Mouse (Mus musculus): ENCODE measurements around the gene Six2. TPM values are rescaled to one million over a fixed set of nuclear protein-coding genes. Genes with fewer than 3 reads are reported as not detected.
A peak's percentile ranks its signal among the peaks of the same experiment; 100 is the strongest.

Gene Six2
- total RNA-seq, 1 experiment from 2014 or later, result not detected

GRCm38 (mm10) chr17:85681741-85682140 lies 6.3 kb downstream of the Six2 start:
- no peak for ATAC-seq (replicated peaks in 1 of 2; ENCODE audit: insufficient read depth in 1 of 2, low FRiP score in 2 of 2, low TSS enrichment in 1 of 2, low read depth in 1 of 2, poor library complexity in 2 of 2, severe bottlenecking in 2 of 2)

GRCm38 (mm10) chr17:85680851-85681550 lies 7.1 kb downstream of the Six2 start:
- ATAC-seq (replicated peaks in 1 of 2; ENCODE audit: insufficient read depth in 1 of 2, low FRiP score in 2 of 2, low TSS enrichment in 1 of 2, low read depth in 1 of 2, poor library complexity in 2 of 2, severe bottlenecking in 2 of 2), result no peak; a peak in 1 of 4 replicates

GRCm38 (mm10) chr17:85680116-85680850 lies 7.8 kb downstream of the Six2 start:
- 0 out of 4 replicates have a peak, but pooled peaks have one; percentile 14 for ATAC-seq (replicated peaks in 1 of 2; ENCODE audit: insufficient read depth in 1 of 2, low FRiP score in 2 of 2, low TSS enrichment in 1 of 2, low read depth in 1 of 2, poor library complexity in 2 of 2, severe bottlenecking in 2 of 2)

- peak in 1 of 2 experiments; percentile 50; a peak in 1 of 4 replicates for ATAC-seq (replicated peaks in 1 of 2; ENCODE audit: insufficient read depth in 1 of 2, low FRiP score in 2 of 2, low TSS enrichment in 1 of 2, low read depth in 1 of 2, poor library complexity in 2 of 2, severe bottlenecking in 2 of 2)
Measured at GRCm38 (mm10) chr17:85679651-85680050, 8.4 kb downstream of the Six2 start.

GRCm38 (mm10) chr17:85664618-85665320 lies 23.3 kb downstream of the Six2 start:
- peak; percentile 79 to 85 for ATAC-seq (replicated peaks in 1 of 2; ENCODE audit: insufficient read depth in 1 of 2, low FRiP score in 2 of 2, low TSS enrichment in 1 of 2, low read depth in 1 of 2, poor library complexity in 2 of 2, severe bottlenecking in 2 of 2)

GRCm38 (mm10) chr17:85664202-85664601 lies 23.9 kb downstream of the Six2 start:
- no peak for ATAC-seq (replicated peaks in 1 of 2; ENCODE audit: insufficient read depth in 1 of 2, low FRiP score in 2 of 2, low TSS enrichment in 1 of 2, low read depth in 1 of 2, poor library complexity in 2 of 2, severe bottlenecking in 2 of 2)

GRCm38 (mm10) chr17:85661521-85661920 lies 26.6 kb downstream of the Six2 start:
- ATAC-seq (replicated peaks in 1 of 2; ENCODE audit: insufficient read depth in 1 of 2, low FRiP score in 2 of 2, low TSS enrichment in 1 of 2, low read depth in 1 of 2, poor library complexity in 2 of 2, severe bottlenecking in 2 of 2), result no peak

GRCm38 (mm10) chr17:85660016-85660415 lies 28.1 kb downstream of the Six2 start:
- no peak for ATAC-seq (replicated peaks in 1 of 2; ENCODE audit: insufficient read depth in 1 of 2, low FRiP score in 2 of 2, low TSS enrichment in 1 of 2, low read depth in 1 of 2, poor library complexity in 2 of 2, severe bottlenecking in 2 of 2)

- ATAC-seq (replicated peaks in 1 of 2; ENCODE audit: insufficient read depth in 1 of 2, low FRiP score in 2 of 2, low TSS enrichment in 1 of 2, low read depth in 1 of 2, poor library complexity in 2 of 2, severe bottlenecking in 2 of 2), result peak; percentile 60 to 68; a peak in 3 of 4 replicates
Measured at GRCm38 (mm10) chr17:85645718-85646665, 42.1 kb downstream of the Six2 start.

GRCm38 (mm10) chr17:85645312-85645711 lies 42.8 kb downstream of the Six2 start:
- no peak for ATAC-seq (replicated peaks in 1 of 2; ENCODE audit: insufficient read depth in 1 of 2, low FRiP score in 2 of 2, low TSS enrichment in 1 of 2, low read depth in 1 of 2, poor library complexity in 2 of 2, severe bottlenecking in 2 of 2)

- ATAC-seq (replicated peaks in 1 of 2; ENCODE audit: insufficient read depth in 1 of 2, low FRiP score in 2 of 2, low TSS enrichment in 1 of 2, low read depth in 1 of 2, poor library complexity in 2 of 2, severe bottlenecking in 2 of 2), result no peak
Measured at GRCm38 (mm10) chr17:85637876-85638275, 50.2 kb downstream of the Six2 start.

Other genes starting within 250 kb of the Six2 start
- not detected in 2 replicates for gene Six3, start 74.7 kb downstream of the Six2 start, total RNA-seq (2017)